Mouse (Mus musculus) induced T-regulatory cell, adult 2 months (primary cell): ENCODE data around the gene Dnmt3a.

ENCODE experiments used
- DNase-seq: peaks from one replicate; pipeline ENCODE4 v3.0.0-alpha.2; 2012; ENCODE audit warnings: low read depth

The Dnmt3a gene

DNA sequence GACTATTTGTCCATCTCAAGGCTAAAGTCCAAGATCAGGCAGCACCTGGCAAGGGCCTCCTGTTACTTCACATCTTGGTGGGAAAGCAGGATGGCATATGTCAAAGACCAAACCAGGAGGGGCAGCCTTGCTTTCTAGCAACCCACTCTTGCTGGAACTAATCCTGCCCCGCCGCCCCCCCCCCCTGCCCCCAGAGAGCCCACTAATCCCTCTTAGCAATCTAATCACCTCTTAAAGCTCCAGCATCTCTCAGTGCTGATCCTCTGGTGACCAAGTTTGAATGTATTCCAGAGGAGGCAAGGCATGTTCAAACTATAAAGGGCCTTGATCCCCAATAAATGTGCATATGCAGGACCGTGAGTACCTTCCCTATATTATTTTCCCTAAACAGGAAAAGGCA lies 18.8 kb upstream of the Dnmt3a start:
- DNase-seq: no peak

DNA sequence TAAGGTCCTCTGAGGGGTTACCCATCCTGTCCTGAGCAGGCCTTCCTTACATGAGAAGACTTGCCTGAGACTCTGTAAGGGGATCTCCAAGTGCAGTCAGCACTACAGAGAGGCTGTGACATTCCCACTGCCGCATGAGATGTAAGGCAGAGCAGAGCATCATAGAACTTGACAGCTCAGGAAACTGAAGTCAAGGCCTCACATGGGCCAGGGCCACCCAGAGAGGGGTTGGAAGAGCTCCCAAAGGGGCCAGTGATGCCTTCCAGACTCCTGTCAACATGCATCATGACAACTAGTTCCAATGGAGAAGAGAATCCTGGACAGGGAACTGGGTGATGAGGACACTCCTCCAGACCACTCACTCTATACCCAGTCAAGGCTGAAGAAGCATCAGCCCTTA lies 18.3 kb upstream of the Dnmt3a start:
- DNase-seq: no peak

DNA sequence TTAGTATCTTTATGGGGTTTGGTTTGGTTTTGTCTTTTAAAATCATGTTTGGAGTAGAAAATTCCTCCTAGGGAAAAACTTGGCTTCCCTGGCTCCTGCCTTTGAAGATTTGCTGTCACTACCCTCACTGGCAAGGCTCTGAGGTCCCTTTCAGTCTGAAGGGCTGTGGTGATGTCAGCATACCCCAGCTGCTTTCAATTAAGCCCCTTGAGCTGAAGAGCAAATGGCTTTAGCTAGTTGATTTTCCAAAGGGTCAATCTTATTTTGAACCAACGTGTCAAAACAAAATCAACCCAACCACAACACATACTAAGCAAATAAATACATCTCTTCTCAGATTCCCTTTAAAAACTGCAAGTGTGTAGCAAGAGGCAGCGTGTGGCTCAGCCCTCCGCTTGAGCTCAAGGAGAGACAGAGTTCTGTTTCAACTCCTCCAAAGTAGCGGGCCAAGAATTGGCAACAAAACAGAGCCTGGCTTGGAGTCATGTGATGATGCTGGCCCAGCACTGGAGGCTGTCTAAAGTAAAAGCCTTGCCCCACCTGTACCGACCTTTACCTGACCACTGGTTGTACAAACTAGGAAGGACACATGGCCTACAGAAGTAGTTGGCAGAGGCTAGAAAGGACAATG lies 17.3 kb upstream of the Dnmt3a start:
- DNase-seq: no peak

DNA sequence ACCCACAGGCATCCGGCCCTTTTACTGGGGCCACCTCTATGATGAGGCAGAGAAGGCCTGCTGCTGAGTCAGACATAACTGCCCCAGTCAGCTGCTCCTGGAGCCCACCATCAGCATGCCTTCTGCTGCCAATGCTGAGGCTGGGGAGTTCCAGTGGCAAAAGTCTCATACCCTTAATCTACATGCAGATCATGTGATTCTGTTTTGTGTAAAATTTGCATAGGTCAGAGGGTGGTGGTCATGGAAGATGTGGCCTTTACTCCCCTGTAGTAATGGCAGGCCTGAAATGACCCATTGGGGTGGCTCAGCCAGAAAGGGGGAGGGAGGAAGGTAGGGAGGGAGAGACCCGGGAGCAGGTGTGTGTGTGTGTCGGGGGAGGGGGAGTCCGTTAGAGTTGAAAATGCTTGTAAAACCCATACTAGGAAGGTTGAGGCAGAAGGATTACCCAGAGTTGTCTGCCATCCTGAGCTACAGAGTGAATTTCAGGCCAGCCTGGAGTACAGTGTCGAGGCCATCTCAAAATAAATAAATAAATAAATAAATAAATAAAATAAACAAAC lies 16.1 kb upstream of the Dnmt3a start:
- no peak for DNase-seq

DNA sequence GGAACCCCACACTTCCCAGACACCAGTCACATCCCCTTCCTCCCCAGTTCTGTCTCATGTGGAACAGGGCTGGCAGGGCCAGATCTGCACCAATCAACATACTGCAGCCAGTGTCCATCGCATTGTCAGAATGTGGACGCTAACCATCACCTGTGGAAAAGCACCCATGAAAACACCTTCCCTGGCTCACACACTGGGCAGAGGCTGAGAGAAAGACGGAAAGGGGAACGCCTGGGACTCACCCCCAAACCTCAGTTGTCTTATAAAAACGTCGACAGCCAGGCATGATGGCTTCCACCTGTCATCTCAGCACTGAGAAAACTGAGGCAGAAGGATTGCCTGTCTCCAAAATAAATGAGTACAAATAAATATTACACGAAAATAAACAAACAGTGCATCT lies 14.6 kb upstream of the Dnmt3a start:
- no peak for DNase-seq

DNA sequence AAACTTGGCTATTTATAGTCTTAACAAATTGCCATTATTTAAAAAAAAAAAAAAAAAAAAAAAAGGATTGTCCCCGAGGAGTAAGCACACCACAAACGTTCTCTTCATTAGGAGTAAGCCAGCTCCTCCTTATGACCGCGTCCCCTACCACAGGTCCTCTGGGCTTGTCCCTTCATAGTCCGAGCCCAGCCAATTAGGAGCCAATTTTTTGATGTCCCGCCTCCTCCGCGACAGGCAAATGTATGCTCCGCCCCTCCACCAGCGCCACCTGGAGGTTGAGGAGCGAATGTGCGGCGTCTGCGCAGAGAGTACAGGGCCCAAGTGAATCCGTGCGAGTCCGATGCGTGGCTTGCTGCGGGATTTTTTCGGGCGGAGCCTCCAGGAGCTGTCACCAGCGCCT lies 14.1 kb upstream of the Dnmt3a start:
- DNase-seq: peak; percentile 97

DNA sequence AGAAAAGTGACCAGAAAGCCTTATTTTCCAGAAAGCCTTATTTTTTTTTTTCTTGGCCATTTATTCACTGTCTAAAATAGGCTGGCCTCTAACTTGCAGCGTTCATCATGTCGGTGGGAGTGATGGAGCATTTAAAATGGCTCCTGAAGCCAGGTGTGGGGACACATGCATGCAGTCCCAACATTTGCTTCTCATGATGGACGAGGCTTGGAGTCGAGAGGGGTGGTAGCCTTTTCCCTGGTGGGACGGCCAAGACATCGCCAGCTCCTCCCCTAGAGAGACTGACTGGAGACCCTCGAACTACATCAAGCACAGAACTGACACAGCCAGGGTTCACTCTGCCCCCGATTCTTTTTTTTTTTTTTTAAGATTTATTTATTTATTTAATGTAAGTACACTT lies 13.6 kb upstream of the Dnmt3a start:
- no peak for DNase-seq

DNA sequence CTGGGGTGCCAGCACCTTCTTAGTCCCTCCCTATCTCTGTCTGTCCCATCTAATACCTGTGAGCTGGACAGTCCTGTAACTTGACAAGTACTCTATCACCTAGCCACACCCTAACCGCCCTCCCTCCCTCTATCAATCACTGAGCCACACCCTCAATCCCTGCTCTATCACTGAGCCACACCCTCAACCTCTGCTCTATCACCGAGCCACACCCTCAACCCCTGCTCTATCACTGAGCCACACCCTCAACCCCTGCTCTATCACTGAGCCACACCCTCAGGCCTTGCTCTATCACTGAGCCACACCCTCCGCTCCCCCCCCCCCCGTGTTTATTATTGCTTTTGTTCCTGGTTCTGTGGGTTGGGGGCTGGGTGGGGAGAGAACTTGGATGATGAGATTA lies 10.2 kb upstream of the Dnmt3a start:
- no peak for DNase-seq

DNA sequence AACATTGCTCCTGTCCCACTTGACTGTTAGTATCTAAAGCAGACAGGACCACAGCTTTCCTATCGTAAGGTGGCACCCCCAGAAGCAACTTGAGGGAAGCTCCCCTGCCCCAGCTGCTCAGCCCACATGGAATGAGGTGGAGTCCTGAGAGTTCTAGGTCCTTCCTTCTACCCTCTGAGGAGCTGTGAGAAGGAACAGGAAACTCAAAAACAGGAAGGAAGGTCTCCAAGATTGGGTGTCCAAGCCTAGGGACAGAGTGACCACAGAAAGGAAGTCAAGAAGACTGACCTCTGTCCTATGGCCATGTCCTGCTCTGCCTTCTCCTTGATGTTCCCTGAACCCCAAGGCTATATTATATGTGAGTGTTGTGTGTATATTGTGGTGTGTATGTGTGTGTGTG lies 6.3 kb upstream of the Dnmt3a start:
- DNase-seq: no peak

DNA sequence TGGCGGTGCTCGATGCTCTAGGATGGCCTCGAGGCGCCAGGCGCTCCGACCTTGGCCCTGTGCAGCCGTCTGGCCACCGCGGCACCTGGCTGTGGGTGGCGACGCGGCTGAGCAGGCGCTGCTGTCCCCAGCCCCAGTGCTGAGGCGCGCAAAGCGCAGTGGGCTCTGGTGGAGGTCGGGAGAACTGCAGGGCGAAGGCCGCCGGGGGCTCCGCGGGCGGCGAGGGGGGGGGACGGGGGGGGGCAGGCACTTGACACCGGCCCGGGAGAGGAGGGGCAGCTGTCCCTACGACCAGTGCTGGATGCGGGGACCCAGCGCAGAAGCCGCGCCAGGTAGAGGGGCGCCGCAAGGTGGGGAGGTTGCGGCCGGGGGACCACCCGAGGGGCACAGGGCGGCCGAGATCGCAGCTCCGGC lies 471 bp downstream of the Dnmt3a start:
- DNase-seq: peak; percentile 86

DNA sequence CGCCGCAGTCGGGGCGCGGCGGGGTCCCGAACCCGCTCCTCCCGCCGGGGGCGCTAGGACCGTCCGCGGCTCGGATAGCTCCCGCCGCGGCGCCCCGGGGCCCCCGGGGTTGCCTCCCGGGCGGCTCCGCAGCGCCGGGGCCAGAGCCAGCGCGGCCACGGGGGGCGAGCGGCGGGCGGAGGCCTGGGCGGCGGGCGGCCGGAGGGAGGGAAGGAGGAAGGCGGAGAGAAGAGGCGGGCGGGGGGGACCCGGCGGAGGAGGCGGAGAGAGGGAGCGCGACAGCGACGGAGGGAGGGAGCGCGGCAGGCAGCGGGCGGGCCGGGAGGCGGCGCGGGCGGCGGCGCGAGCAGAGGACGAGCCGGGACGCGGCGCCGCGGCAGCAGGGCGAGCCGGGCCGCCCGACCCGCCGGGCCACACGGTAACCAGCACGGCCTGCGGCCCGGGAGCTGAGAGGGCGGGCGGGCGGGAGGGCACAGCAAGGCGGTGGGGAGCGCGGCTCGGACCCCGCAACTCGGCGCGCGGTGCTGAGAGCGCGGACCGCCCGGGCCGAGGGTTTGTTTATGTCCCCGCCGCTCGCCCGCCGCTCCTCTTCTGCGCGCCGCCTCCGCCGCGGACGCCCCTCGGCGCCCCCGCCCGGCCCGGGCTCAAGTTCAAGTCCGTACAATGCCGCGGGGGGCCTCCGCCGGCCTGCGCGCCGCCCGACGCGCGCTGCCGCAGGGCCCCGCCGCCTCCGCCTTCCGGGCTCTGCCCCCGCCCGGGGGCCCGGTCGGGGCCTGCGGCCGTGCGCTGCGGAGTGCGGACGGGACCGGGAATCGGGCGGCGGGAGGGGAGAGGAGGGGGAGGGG lies 1.1 kb downstream of the Dnmt3a start:
- DNase-seq: peak; percentile 71

DNA sequence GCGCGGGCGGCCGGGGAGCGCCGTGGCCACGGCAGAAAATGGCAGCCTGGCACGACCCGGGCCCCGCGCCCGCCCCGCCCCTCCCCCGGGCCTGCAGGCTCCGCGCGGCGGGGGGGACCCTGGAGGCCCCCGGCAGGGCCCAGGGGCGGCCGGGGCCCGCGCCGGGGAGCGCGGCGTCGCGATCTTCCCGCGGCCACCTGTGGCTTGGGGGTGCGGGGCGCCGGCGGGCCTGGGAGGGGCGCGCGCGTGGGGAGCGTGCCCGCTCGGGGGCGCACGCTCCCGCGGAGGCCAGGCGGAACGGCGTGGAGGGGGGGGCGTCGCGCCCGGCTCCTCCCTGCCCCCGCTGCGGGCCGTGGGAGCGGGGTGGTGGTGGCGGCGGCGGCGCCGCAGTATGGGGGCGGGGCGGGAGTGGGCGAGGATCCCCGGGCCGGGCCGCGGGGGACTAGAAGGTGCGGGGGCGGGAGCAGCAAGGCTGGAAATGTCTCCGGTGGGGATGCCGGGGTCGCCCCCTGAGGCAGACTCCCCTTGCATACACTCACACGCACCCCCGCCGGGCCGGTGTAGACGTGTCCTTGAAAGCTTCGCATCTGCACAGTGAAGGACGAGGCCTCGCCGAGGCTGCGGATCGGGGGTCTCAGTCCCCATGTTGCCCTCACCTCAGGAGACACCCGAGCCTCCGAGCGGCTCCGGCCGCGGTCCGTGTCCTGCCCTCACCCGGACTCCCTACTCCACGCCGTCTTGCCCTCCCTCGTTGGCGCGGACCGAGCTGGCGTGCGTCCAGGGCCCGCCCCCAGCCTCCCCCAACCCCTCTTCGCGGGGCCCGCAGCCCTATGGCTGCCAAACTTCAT lies 2.0 kb downstream of the Dnmt3a start:
- DNase-seq: peak; percentile 61

DNA sequence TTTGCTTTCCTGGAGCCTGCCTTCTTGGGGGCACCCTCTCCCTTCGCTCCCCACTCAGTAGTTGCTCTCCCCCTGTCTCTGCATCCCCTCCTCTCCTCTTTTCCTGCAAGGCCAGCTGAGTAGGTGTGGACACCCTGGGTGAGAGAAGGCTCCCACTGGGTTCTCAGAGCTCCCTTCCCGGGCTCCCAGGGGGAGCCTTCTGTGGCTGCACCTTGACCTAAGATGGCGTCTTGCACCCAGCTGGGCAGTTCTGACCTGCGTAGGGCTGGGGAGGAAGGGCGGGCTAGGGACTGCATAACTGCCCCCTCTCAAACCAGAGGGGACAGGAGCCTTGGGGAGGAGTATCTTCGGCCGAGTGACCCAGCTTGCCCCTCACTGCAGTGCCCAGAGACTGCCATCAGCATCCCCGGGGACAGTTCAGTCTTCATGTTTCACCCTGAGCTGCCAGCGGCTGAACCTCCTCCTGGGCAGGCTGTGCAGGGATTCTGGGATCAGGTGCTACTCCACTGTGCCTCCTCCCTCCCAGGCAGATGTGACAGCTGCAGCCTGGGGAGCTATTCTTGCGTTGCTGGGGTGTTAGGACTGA lies 2.7 kb downstream of the Dnmt3a start:
- no peak for DNase-seq

DNA sequence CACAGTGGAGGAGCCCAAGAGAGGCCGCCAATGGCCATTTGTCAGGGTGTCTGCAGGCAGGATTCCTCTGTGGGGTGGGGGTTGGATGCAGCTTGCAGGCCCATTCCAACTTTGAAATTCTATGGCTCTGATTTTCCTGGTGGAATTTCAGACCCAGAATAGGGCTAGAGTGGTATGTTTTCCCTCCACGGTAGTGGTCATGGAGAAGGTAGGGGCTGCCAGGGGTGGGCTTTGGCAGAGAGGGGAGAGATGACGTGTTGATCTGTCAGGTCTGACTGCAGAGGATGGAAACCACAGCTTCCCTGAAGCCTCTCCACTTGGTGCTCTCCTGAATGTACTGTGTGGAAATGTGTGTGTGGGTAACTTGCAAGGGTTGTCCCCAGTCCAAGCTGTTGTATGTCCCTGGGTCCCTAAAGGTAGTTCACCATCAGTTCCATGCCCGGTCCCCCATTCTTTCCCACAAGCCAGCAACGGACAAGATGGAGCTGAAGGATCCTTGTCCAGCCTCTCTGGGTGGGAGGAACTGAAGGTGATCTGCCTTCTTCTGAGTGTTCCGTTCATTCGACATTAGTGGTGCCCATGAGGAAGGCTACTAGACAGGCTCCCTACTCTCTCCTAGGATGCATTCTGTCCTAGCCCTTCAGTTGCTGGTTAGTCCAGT lies 3.8 kb downstream of the Dnmt3a start:
- no peak for DNase-seq

DNA sequence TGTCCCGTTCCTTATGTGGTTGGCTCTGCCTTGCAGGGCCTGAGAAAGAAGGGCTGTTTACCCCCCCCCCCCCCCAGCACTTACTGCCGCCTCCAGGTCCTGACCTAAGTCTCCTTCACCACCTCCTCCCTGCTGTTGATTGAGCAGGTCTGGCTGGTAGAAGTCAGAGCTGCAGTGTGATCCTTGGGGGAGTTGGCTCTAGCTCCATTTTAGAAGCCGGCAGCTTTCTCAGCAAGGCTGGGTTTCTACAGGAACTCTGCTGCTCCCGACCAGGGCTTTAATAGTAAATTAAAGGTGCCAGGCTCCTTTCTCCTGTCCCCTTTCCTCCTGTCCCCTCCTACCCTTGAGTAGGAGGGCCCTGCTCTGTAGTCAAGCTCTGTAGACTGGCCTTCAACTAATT lies 4.6 kb downstream of the Dnmt3a start:
- DNase-seq: no peak

DNA sequence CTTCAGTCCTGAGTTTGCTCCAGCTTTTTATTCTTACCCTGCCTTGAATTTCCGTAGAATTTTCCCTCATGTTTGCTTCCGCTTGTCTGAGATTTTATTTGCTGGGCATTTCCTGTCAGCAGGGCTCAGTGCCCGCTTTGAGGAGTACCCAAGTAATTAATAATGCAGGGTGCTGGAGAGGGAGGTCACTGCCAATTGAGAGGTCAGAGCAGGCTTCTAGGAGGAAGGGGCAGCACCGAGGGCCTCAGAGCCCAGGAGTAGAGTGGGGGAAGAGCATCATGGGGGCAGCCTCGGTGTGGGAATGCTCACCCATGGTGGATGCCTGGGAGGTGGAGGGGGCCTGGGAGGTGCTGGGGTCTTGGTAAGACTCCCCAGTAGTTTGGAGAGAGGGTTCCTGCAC lies 5.8 kb downstream of the Dnmt3a start:
- no peak for DNase-seq

DNA sequence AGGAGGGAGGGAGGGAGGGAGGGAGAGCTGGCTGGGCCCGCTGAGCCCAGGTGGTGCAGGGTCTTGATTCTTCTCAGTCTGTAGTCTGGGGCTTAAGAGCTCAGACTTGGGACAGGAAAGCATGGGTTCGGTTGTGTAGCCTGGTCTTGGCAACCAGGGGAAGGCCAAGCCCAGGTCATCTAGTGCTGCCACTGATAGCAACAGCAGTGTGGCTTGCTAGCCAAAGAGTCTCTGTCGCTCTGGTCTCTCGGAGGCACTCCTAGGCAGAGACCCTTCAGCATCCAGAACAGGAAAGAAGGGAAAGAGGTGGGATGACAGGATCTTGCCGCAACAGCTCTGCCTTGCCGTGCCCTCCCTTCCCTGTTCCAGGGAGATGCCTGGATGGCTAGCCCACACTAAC lies 6.4 kb downstream of the Dnmt3a start:
- DNase-seq: no peak

DNA sequence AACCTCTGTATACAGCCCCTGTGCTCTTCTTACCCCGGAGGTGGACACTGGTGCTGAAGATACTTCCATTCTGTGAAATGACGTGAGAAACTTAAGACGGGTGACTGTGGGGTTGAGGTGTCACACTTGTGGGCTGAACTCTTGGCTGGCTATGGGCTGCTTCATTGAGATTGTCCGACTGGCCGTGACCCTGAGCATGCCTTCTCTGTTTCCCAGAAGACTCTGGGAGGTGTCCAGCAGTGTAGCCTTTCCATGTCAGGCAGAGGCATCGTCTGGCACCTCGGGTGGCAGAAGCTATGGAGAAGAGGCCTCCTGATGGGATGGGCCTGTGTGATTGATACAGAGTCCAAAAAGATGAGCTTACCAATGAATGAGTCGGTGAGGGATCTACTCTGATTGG lies 7.3 kb downstream of the Dnmt3a start:
- DNase-seq: no peak

DNA sequence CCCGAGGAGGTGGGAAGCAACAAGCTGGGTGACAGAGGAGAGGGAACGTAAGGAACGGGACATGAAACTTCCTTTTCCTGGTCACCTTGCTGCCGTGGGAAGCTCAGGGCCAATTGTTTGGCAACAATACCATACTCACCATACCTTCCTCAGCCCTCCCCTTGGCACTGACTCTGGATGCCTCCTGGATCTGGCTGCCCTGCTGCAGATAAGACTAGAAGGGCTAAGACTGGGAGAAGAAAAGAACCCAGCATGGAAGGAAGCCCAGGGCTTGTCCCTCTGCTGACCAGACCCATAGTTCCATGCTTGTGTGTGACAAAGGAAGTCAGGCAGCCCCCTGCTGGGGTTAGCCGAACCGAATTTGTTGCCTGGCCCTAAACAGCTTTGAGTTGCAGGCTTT lies 9.6 kb downstream of the Dnmt3a start:
- no peak for DNase-seq

DNA sequence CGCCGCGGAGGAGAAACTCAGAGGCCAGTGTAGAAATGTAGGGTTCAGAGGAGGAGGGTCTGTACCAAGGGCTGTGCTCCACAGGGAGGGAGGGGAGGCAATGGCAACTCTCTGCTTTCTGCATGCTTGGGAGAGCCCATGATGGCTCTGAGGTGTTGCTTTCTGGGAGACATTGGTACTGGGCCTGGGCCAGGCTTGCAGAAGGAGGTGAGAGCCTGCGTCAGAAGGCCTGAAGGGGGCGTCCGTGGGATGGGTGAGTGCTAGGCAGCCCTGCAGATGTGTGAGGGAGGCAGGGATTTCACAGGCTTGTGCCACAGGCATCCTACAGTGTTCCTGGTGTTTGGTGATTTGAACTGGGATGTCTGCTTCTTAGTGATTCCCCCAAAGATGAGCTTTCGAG lies 11.2 kb downstream of the Dnmt3a start:
- DNase-seq: peak; percentile 32

DNA sequence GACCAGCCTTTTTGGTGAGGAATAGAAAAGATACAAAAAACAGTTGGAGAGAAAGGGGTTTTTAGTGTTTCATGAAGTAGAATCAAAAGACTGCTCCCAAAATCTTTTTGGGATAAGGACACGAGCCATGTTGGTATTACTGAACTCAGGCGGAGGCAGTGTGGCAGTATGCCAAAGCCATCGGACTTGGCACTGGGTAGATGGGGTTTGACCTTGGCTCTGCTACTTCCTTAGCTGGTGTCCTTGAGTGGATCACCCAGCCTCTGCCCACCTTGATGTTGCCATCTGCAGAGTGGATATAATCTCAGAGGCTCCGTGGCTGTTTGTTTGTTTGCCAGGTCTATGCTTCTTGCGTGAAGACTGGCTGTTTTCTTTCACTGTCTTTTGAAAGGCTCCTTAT lies 11.8 kb downstream of the Dnmt3a start:
- DNase-seq: no peak

DNA sequence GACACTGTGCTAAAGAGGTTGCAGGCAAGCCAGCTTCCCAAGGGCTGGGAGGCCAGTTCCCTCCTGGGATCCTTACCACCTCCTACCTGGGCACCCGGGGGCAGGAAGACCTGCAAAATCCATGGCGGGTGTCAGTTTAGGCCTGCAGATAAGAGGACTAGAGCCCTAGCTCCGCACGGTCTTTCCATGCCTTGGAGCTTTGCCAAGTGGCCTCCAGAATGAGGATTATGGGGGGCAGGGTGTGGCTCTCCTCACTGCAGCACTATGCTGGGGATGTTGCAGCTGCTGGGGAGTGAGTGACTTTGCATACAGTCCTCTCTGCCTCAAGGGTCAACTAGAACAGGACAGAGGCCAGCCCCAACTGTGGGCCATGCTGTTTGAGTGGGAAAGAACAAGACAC lies 14.1 kb downstream of the Dnmt3a start:
- DNase-seq: no peak
